ENCODE assay signal across 8 mouse cellular contexts in the genomic region with DNA sequence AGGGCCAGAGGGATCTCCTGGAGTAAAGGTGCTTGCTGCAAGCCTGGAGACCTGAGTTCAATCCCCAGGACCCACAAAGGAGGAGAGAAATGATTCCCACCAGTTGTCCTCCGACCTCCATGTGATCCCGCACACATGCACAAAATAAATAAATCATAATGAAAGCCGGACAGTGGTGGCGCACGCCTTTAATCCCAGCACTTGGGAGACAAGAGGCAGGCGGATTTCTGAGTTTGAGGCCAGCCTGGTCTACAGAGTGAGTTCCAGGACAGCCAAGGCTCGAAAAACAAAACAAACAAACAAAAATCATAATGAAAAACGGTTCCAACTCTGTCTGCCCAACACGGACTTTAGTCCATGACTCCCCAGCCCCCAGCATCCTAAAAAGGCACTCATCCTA. TPM values are rescaled to one million over a fixed set of nuclear protein-coding genes. Genes with fewer than 3 reads are reported as not detected.
DNase-seq lines count a peak whose midpoint lies in the region; ATAC-seq and TF ChIP-seq lines count a peak whose summit lies in the region.

No protein-coding gene starts in this region.

- no peak for TF ChIP-seq CTCF in lung, postnatal 0 days (IDR thresholded peaks at IDR 0.05)
- TF ChIP-seq CTCF in intestine, postnatal 0 days (IDR thresholded peaks at IDR 0.05; ENCODE audit: low read depth), result no peak

- ATAC-seq in erythroblast, adult 5-6 weeks (replicated peaks; ENCODE audit: low FRiP score, poor library complexity, severe bottlenecking), result no peak
- no peak for ATAC-seq in lung, postnatal 0 days
- no peak for ATAC-seq in intestine, postnatal 0 days
- no peak for ATAC-seq in stomach, embryonic 14.5 days (ENCODE audit: insufficient number of reproducible peaks, insufficient read depth, low FRiP score, low read depth)

- H3K27ac ChIP-seq in lung, postnatal 0 days (ENCODE audit: low read length), result peak overlapping the region; percentile 88
- H3K27ac ChIP-seq in intestine, postnatal 0 days (ENCODE audit: low read depth, low read length), result no peak overlapping the region; the same call in 1 of the 2 replicates
- H3K27ac ChIP-seq in stomach, embryonic 14.5 days (ENCODE audit: low read length), result peak overlapping the region; percentile 66; the same call in 1 of the 2 replicates

- no peak for DNase-seq in lung, postnatal 0 days (ENCODE audit: low spot score)
- no peak for DNase-seq in lung, postnatal 25 days (ENCODE audit: low spot score)
- no peak for DNase-seq in urinary bladder, postnatal 4 days (ENCODE audit: low spot score in 2 of 2)
- no peak for DNase-seq in left cerebral cortex, postnatal 4 days

- intact Hi-C loops in left cerebral cortex, postnatal 4 days (cut with DNase I), result no loop called here

- peaks cover 48% of the 10 kb centered on the region for H3K36me3 ChIP-seq in erythroblast, embryonic 14.5 days (ENCODE audit: control insufficient read depth)
- H3K36me3 ChIP-seq in lung, postnatal 0 days (ENCODE audit: insufficient read depth, low read length), result peaks cover 28% of the 10 kb centered on the region
- H3K36me3 ChIP-seq in intestine, postnatal 0 days (ENCODE audit: control insufficient read depth, insufficient read depth), result peaks cover 46% of the 10 kb centered on the region
- H3K36me3 ChIP-seq in stomach, embryonic 14.5 days (ENCODE audit: control insufficient read depth, insufficient read depth, low read length), result peaks cover 37% of the 10 kb centered on the region

- H3K4me2 ChIP-seq in lung, postnatal 0 days (replicated peaks; ENCODE audit: low read depth, low read length), result peak overlapping the region; percentile 53
- peak overlapping the region; percentile 67 for H3K4me2 ChIP-seq in intestine, postnatal 0 days (replicated peaks; ENCODE audit: low read depth)
- peak overlapping the region; percentile 64 for H3K4me2 ChIP-seq in stomach, embryonic 14.5 days (replicated peaks; ENCODE audit: low read depth, low read length)

- peaks cover 4% of the 10 kb centered on the region for H3K9me3 ChIP-seq in erythroblast, embryonic 14.5 days (ENCODE audit: control insufficient read depth, low read length)
- H3K9me3 ChIP-seq in lung, postnatal 0 days (ENCODE audit: low read length), result no peaks in the 10 kb centered on the region
- H3K9me3 ChIP-seq in intestine, postnatal 0 days (ENCODE audit: control insufficient read depth), result no peaks in the 10 kb centered on the region
- H3K9me3 ChIP-seq in stomach, embryonic 14.5 days (ENCODE audit: control insufficient read depth, low read depth, low read length), result no peaks in the 10 kb centered on the region

- TF ChIP-seq EP300 in lung, postnatal 0 days (IDR thresholded peaks at IDR 0.05), result no peak

- H3K27me3 ChIP-seq in erythroblast, embryonic 14.5 days (ENCODE audit: control insufficient read depth), result no peaks in the 10 kb centered on the region
- H3K27me3 ChIP-seq in lung, postnatal 0 days (replicated peaks; ENCODE audit: insufficient read depth, low read length), result no peaks in the 10 kb centered on the region
- no peaks in the 10 kb centered on the region for H3K27me3 ChIP-seq in intestine, postnatal 0 days (replicated peaks; ENCODE audit: control insufficient read depth, insufficient read depth, low read length)
- H3K27me3 ChIP-seq in stomach, embryonic 14.5 days (ENCODE audit: control insufficient read depth, insufficient read depth, low read length), result no peaks in the 10 kb centered on the region

- H3K4me3 ChIP-seq in erythroblast, embryonic 14.5 days (replicated peaks), result peak overlapping the region; percentile 84
- peak overlapping the region; percentile 76 for H3K4me3 ChIP-seq in lung, postnatal 0 days (ENCODE audit: low read depth, low read length)
- peak overlapping the region; percentile 48 for H3K4me3 ChIP-seq in intestine, postnatal 0 days (ENCODE audit: low read depth, low read length)
- peak overlapping the region; percentile 61 for H3K4me3 ChIP-seq in stomach, embryonic 14.5 days (ENCODE audit: low read depth, low read length)

- peaks cover 43% of the 10 kb centered on the region for H3K4me1 ChIP-seq in erythroblast, embryonic 14.5 days (ENCODE audit: control insufficient read depth)
- no peaks in the 10 kb centered on the region; the same call in 1 of the 2 replicates for H3K4me1 ChIP-seq in lung, postnatal 0 days (ENCODE audit: insufficient read depth, low read depth, low read length)
- H3K4me1 ChIP-seq in intestine, postnatal 0 days (replicated peaks; ENCODE audit: control insufficient read depth, insufficient read depth, low read length), result no peaks in the 10 kb centered on the region
- peaks cover 7% of the 10 kb centered on the region; the same call in 1 of the 2 replicates for H3K4me1 ChIP-seq in stomach, embryonic 14.5 days (ENCODE audit: control insufficient read depth, insufficient read depth, low read length)

- 45% methylated on average over 9 of the region's 9 CpGs for WGBS in lung, postnatal 0 days
- 47% methylated on average over 9 of the region's 9 CpGs for WGBS in intestine, postnatal 0 days
- 45% methylated on average over 9 of the region's 9 CpGs for WGBS in stomach, embryonic 14.5 days

- H3K9ac ChIP-seq in lung, postnatal 0 days (replicated peaks; ENCODE audit: low read depth), result no peak overlapping the region
- H3K9ac ChIP-seq in intestine, postnatal 0 days (ENCODE audit: low read depth, low read length), result no peak overlapping the region
- H3K9ac ChIP-seq in stomach, embryonic 14.5 days (replicated peaks; ENCODE audit: low read depth, low read length), result no peak overlapping the region

RNA-seq across cellular contexts. Expression of a gene that starts 1.7 kb away (rescaled TPM):
- 6.3 and 7.0 TPM in 2 replicates for polyA plus RNA-seq in erythroblast, embryonic 14.5 days (2012)
- total RNA-seq in erythroblast, adult 5-6 weeks (2015; ENCODE audit: low replicate concordance), result 2.5 and 9.4 TPM in 2 replicates
- total RNA-seq in erythroblast, adult 5-6 weeks (2017; ENCODE audit: low replicate concordance), result 17.7 and 30.0 TPM in 2 replicates
- 15.9 and 18.3 TPM in 2 replicates for polyA plus RNA-seq in lung, postnatal 0 days (2015; fragmentation: Nextera tagmentation; extraction: Ambion mirVana)
- polyA plus RNA-seq in intestine, postnatal 0 days (2015; fragmentation: Nextera tagmentation; extraction: Ambion mirVana), result 14.2 and 14.8 TPM in 2 replicates
- polyA plus RNA-seq in stomach, embryonic 14.5 days (2014; fragmentation: Nextera tagmentation; extraction: Ambion mirVana), result 20.5 and 23.4 TPM in 2 replicates
- total RNA-seq in left cerebral cortex, postnatal 4 days (2021), result 10 to 100 TPM; 86.2 to 91.5 TPM

RNA-seq across cellular contexts. Expression of a gene that starts 11.5 kb away (rescaled TPM):
- polyA plus RNA-seq in erythroblast, embryonic 14.5 days (2012), result 7.8 and 7.9 TPM in 2 replicates
- total RNA-seq in erythroblast, adult 5-6 weeks (2015; ENCODE audit: low replicate concordance), result not detected in 2 replicates
- total RNA-seq in erythroblast, adult 5-6 weeks (2017; ENCODE audit: low replicate concordance), result 2.0 and 4.3 TPM in 2 replicates
- polyA plus RNA-seq in lung, postnatal 0 days (2015; fragmentation: Nextera tagmentation; extraction: Ambion mirVana), result 18.9 and 20.1 TPM in 2 replicates
- polyA plus RNA-seq in intestine, postnatal 0 days (2015; fragmentation: Nextera tagmentation; extraction: Ambion mirVana), result 24.1 and 24.8 TPM in 2 replicates
- polyA plus RNA-seq in stomach, embryonic 14.5 days (2014; fragmentation: Nextera tagmentation; extraction: Ambion mirVana), result 19.0 and 19.5 TPM in 2 replicates
- 10 to 100 TPM; 42.8 to 46.5 TPM for total RNA-seq in left cerebral cortex, postnatal 4 days (2021)

RNA-seq across cellular contexts. Expression of a gene that starts 23.3 kb away (rescaled TPM):
- polyA plus RNA-seq in erythroblast, embryonic 14.5 days (2012), result 63.0 and 92.9 TPM in 2 replicates
- 2.3 TPM in 1 of 2 replicates, not detected in the other for total RNA-seq in erythroblast, adult 5-6 weeks (2015; ENCODE audit: low replicate concordance)
- total RNA-seq in erythroblast, adult 5-6 weeks (2017; ENCODE audit: low replicate concordance), result 1.5 and 7.5 TPM in 2 replicates
- polyA plus RNA-seq in lung, postnatal 0 days (2015; fragmentation: Nextera tagmentation; extraction: Ambion mirVana), result 30.0 and 31.1 TPM in 2 replicates
- polyA plus RNA-seq in intestine, postnatal 0 days (2015; fragmentation: Nextera tagmentation; extraction: Ambion mirVana), result 6.6 and 7.0 TPM in 2 replicates
- 5.2 and 5.3 TPM in 2 replicates for polyA plus RNA-seq in stomach, embryonic 14.5 days (2014; fragmentation: Nextera tagmentation; extraction: Ambion mirVana)
- 10 to 100 TPM; 45.7 to 51.8 TPM for total RNA-seq in left cerebral cortex, postnatal 4 days (2021)

RNA-seq across cellular contexts. Expression of a gene that starts 25.6 kb away (rescaled TPM):
- 0.02 TPM in 1 of 2 replicates, not detected in the other for polyA plus RNA-seq in erythroblast, embryonic 14.5 days (2012)
- total RNA-seq in erythroblast, adult 5-6 weeks (2015; ENCODE audit: low replicate concordance), result 7.7 and 15.7 TPM in 2 replicates
- total RNA-seq in erythroblast, adult 5-6 weeks (2017; ENCODE audit: low replicate concordance), result 2.6 and 7.1 TPM in 2 replicates
- 11.8 and 13.3 TPM in 2 replicates for polyA plus RNA-seq in lung, postnatal 0 days (2015; fragmentation: Nextera tagmentation; extraction: Ambion mirVana)
- 2.1 TPM in 2 replicates for polyA plus RNA-seq in intestine, postnatal 0 days (2015; fragmentation: Nextera tagmentation; extraction: Ambion mirVana)
- polyA plus RNA-seq in stomach, embryonic 14.5 days (2014; fragmentation: Nextera tagmentation; extraction: Ambion mirVana), result 2.4 and 3.2 TPM in 2 replicates
- 1 to 10 TPM in 1 of 2 experiments, under 1 TPM in 1; 0.97 to 1.8 TPM for total RNA-seq in left cerebral cortex, postnatal 4 days (2021)

RNA-seq across cellular contexts. Expression of a gene that starts 41.0 kb away (rescaled TPM):
- polyA plus RNA-seq in erythroblast, embryonic 14.5 days (2012), result 0.02 and 0.04 TPM in 2 replicates
- 3.3 and 6.3 TPM in 2 replicates for total RNA-seq in erythroblast, adult 5-6 weeks (2015; ENCODE audit: low replicate concordance)
- total RNA-seq in erythroblast, adult 5-6 weeks (2017; ENCODE audit: low replicate concordance), result 1.7 and 3.1 TPM in 2 replicates
- polyA plus RNA-seq in lung, postnatal 0 days (2015; fragmentation: Nextera tagmentation; extraction: Ambion mirVana), result 0.94 and 1.1 TPM in 2 replicates
- 0.16 and 0.26 TPM in 2 replicates for polyA plus RNA-seq in intestine, postnatal 0 days (2015; fragmentation: Nextera tagmentation; extraction: Ambion mirVana)
- 0.14 and 0.27 TPM in 2 replicates for polyA plus RNA-seq in stomach, embryonic 14.5 days (2014; fragmentation: Nextera tagmentation; extraction: Ambion mirVana)
- total RNA-seq in left cerebral cortex, postnatal 4 days (2021), result under 1 TPM; 0.14 to 0.30 TPM
